Mouse (Mus musculus) stomach, embryonic 16.5 days (tissue): ENCODE measurements around the gene Zcchc24. TPM values are rescaled to one million over a fixed set of nuclear protein-coding genes. Genes with fewer than 3 reads are reported as not detected.
A peak's percentile ranks its signal among the peaks of the same experiment; 100 is the strongest.

Source experiments
- ATAC-seq: fragments of 200-750 bp; cut with Nextera tagmentation; 2 replicates; pipeline ENCODE4 v1.8.0; 2017; ENCODE audit warnings: moderate number of reproducible peaks, moderate TSS enrichment; ENCODE audit not compliant: insufficient read depth, low FRiP score
- H3K27ac ChIP-seq: fragments of 300-500 bp; sonication (generic); 2 replicates; pipeline ENCODE4 v1.5.1; 2014; ENCODE audit warnings: low read length
- H3K27me3 ChIP-seq: fragments of 300-500 bp; sonication (generic); 2 replicates; pipeline ENCODE4 v1.6.1; 2014; ENCODE audit warnings: low read length, control low read depth, mixed read lengths; ENCODE audit not compliant: control insufficient read depth, insufficient read depth
- H3K36me3 ChIP-seq: fragments of 300-500 bp; sonication (generic); 2 replicates; pipeline ENCODE4 v1.6.1; 2014; ENCODE audit warnings: low read length; ENCODE audit not compliant: control insufficient read depth, insufficient read depth
- H3K4me1 ChIP-seq: fragments of 300-500 bp; sonication (generic); 2 replicates; pipeline ENCODE4 v1.6.1; 2014; ENCODE audit warnings: low read length, control low read depth, mixed read lengths; ENCODE audit not compliant: control insufficient read depth, insufficient read depth
- H3K4me2 ChIP-seq: fragments of 300-500 bp; sonication (generic); 2 replicates; pipeline ENCODE4 v1.6.1; 2014; ENCODE audit warnings: low read depth, low read length, mixed read lengths
- H3K4me3 ChIP-seq: fragments of 300-500 bp; sonication (generic); replicated peaks from 2 replicates; pipeline ENCODE4 v1.5.1; 2014; ENCODE audit warnings: mild to moderate bottlenecking, low read length
- H3K9ac ChIP-seq: fragments of 300-500 bp; sonication (generic); 2 replicates; pipeline ENCODE4 v1.6.1; 2014; ENCODE audit warnings: low read length
- H3K9me3 ChIP-seq: fragments of 300-500 bp; sonication (generic); replicated peaks from 2 replicates; pipeline ENCODE4 v1.6.1; 2016; ENCODE audit warnings: low read length, control low read depth; ENCODE audit not compliant: control insufficient read depth
- WGBS: fragments of 180-500 bp; shearing (Covaris S2); extraction: QIAGEN DNeasy Blood & Tissue Kit; methylation state at CpG from one replicate; pipeline ENCODE4 v1.1.7; 2014; 5-methylcytosine and 5-hydroxymethylcytosine counted together
- polyA plus RNA-seq: library from polyadenylated mRNA; unstranded; fragments of >200 nt; fragmentation: Nextera tagmentation; extraction: Ambion mirVana; gene quantifications from 2 replicates; pipeline ENCODE4 v1.2.1, GENCODE M21; 2015

The Zcchc24 gene
- polyA plus RNA-seq, 1 experiment from 2014 or later: 17.1 TPM

DNA sequence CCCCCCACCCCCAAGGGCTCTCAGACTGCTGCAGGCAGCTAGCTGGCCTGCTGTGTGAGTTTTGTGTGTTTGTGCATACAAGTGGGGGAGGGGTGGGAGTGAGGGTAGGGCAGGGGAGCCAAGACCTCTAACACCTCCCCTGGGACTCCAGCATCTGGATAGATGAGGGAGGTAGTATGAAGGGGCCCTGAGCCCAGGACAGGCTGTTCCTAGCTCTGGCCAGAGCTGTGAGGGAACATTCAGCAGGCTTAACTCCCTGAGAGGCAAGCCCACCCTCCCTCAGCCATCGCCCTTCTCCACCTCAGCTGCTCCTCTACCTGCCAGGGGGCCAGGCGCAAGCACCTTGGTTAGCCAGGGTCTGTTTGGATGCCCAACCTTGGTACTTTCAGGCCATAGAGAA lies 59.9 kb downstream of the Zcchc24 start:
- H3K27me3 ChIP-seq: no peaks in the 10 kb centered on the region
- no peaks in the 10 kb centered on the region for H3K9me3 ChIP-seq
- peak overlapping the region; percentile 72 for H3K27ac ChIP-seq
- no peak overlapping the region for H3K4me2 ChIP-seq
- H3K36me3 ChIP-seq: no peaks in the 10 kb centered on the region
- H3K4me1 ChIP-seq: peaks cover 38% of the 10 kb centered on the region
- 82% methylated on average over 2 of the region's 2 CpGs for WGBS
- ATAC-seq: no peak; the same call in 1 of the 2 replicates
- no peak overlapping the region for H3K4me3 ChIP-seq
- H3K9ac ChIP-seq: peak overlapping the region; percentile 48; the same call in 1 of the 2 replicates

DNA sequence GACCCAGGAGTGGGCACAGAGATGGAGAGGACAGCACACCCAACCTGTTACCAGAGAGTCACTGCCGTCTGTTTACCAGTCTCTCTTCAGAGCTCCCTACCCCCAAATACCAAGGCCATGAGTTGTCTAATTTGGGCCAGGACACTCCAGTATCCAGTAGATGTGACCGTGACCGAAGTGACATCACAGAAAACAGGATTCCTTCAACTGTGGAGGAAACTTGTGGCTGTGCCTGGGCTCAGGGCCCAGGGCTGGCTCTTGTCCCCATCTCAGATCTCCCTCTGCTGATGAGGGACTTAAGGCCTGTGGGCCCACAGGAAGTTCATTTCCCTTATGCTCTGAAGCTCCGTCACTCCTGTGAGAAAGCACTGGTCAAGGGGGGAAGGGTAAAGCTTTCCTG lies 60.4 kb downstream of the Zcchc24 start:
- peak overlapping the region; percentile 48; the same call in 1 of the 2 replicates for H3K9ac ChIP-seq
- H3K4me3 ChIP-seq: no peak overlapping the region
- H3K9me3 ChIP-seq: no peaks in the 10 kb centered on the region
- H3K4me2 ChIP-seq: no peak overlapping the region
- peak overlapping the region; percentile 72 for H3K27ac ChIP-seq
- peak; percentile 6 for ATAC-seq
- peaks cover 38% of the 10 kb centered on the region for H3K4me1 ChIP-seq
- no peaks in the 10 kb centered on the region for H3K36me3 ChIP-seq
- no peaks in the 10 kb centered on the region for H3K27me3 ChIP-seq
- WGBS: 48% methylated on average over 4 of the region's 4 CpGs

DNA sequence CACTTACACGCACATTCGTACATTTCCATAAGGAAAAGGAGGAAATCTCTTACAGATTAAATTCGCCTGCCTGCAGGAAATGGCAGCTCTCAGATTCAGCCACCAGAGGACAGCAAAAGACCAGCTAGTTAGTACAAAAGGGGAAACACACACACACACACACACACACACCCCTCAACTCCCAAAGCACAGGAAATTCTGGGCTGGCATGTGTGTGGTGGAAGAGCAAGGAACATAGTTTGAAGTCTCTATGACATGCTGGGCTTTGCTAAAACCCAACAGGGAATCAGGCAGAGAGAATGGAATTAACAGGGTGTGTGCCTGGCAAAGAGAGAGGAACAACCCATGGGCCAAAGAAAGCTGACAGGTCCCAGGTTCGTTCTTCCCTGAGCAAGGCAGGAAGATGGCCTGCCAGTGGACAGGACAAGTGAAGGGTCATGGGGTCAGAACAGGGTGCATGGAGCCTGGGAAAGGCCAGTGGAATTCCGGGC lies 61.1 kb downstream of the Zcchc24 start:
- Histone ChIP-seq H3K9me3 (no peaks in the 10 kb centered on the region), H3K27me3 (no peaks in the 10 kb centered on the region), H3K36me3 (no peaks in the 10 kb centered on the region), H3K4me1 (peaks cover 38% of the 10 kb centered on the region), H3K27ac (peak overlapping the region; percentile 72), H3K9ac (no peak overlapping the region), H3K4me3 (no peak overlapping the region), H3K4me2 (no peak overlapping the region)
- WGBS: 47% methylated on average over 5 of the region's 5 CpGs
- ATAC-seq: no peak

DNA sequence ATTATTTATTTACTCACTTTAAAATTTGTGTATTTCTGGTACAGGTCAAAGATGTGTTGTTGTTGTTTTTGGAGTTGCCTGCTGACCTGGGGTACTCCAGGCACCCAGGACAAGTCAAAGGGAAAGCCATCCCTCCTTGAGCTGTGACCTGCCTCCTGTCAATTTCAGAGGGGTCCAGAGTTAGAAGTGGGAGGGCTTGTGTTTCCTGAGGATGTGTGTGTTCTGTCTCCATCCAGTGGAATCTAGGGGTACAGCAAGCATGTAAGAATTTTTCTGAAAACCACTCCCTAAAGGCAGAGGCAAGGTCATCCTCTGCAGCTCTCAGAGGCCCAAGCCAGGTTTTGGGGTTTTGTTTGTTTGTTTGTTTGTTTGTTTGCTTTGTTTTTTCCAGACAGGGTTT lies 66.9 kb downstream of the Zcchc24 start:
- no peak overlapping the region for H3K4me3 ChIP-seq
- H3K27ac ChIP-seq: no peak overlapping the region
- no peak for ATAC-seq
- no peaks in the 10 kb centered on the region for H3K9me3 ChIP-seq
- no peak overlapping the region for H3K4me2 ChIP-seq
- no peak overlapping the region for H3K9ac ChIP-seq
- no peaks in the 10 kb centered on the region for H3K27me3 ChIP-seq
- peaks cover 16% of the 10 kb centered on the region for H3K36me3 ChIP-seq
- no peaks in the 10 kb centered on the region for H3K4me1 ChIP-seq

DNA sequence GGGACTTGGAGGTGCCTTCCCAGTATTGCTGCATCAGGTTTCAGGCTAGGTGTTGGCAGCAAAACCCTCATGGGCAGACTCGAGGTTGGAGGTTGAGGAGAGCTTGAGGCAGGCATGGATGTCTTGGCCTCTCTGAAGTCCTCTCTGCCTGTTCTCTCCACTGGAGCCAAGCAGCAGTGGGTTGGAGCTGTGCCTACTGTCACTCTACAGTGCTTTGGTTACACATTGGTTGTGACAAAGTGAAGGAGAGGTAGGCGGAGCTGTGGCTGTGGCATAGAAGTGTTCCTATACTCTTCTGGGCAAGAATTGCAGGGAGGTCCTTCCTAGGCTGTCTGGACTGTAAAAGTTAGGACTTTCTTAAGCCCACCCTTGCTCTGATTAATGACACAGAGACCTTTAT lies 72.5 kb downstream of the Zcchc24 start:
- H3K9me3 ChIP-seq: no peaks in the 10 kb centered on the region
- peaks cover 16% of the 10 kb centered on the region for H3K36me3 ChIP-seq
- H3K4me2 ChIP-seq: no peak overlapping the region
- H3K27ac ChIP-seq: no peak overlapping the region
- 62% methylated on average over 2 of the region's 2 CpGs for WGBS
- ATAC-seq: no peak
- H3K4me1 ChIP-seq: peaks cover 26% of the 10 kb centered on the region
- no peaks in the 10 kb centered on the region for H3K27me3 ChIP-seq
- H3K9ac ChIP-seq: no peak overlapping the region
- H3K4me3 ChIP-seq: no peak overlapping the region

DNA sequence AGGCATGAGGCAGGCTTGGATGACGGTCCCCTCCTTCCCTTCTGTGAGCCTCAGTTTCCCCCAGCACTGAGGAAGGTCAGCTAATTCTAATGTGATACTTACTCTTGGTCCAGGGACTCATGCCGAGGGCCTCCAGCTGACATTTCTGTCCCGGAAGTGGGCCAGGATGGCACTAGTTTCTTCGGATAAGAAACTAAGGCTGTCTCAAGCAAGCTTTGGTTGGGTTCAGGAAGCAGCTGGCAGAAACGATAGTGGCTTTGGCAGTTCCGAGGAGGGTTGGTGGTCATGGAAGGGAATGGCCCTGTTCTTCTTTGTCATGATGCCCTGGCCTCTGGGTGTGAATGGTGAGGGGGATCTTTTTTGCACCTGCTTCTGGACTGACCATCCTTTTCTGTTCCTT lies 73.8 kb downstream of the Zcchc24 start:
- Histone ChIP-seq H3K4me2 (peak overlapping the region; percentile 98), H3K4me3 (peak overlapping the region; percentile 98), H3K9ac (peak overlapping the region; percentile 91), H3K36me3 (peaks cover 16% of the 10 kb centered on the region), H3K27ac (no peak overlapping the region), H3K4me1 (peaks cover 26% of the 10 kb centered on the region), H3K9me3 (no peaks in the 10 kb centered on the region), H3K27me3 (no peaks in the 10 kb centered on the region)
- no peak for ATAC-seq
- 54% methylated on average over 6 of the region's 6 CpGs for WGBS

DNA sequence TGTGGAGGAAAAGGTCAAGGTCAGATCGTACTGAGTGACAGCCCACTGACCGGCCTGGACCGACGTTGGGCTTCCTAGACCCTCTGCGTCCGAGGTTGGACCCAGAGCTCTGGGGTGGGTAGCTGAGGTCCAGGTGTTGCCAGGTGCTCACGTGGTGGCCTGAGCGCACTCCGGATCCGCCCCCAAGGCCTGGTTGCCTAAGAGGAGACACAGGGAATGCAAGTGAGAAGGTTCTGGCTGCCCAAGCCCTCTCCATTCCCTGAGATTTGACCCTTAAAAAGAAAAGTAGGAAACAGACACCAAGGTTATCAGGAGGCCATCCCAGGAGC lies 74.3 kb downstream of the Zcchc24 start:
- 1% methylated on average over 10 of the region's 10 CpGs for WGBS
- H3K9me3 ChIP-seq: no peaks in the 10 kb centered on the region
- peak; percentile 48 for ATAC-seq
- H3K4me2 ChIP-seq: peak overlapping the region; percentile 98
- H3K4me1 ChIP-seq: peaks cover 26% of the 10 kb centered on the region
- peak overlapping the region; percentile 64 for H3K27ac ChIP-seq
- H3K4me3 ChIP-seq: peak overlapping the region; percentile 98
- H3K36me3 ChIP-seq: peaks cover 11% of the 10 kb centered on the region
- peak overlapping the region; percentile 91 for H3K9ac ChIP-seq
- H3K27me3 ChIP-seq: no peaks in the 10 kb centered on the region

DNA sequence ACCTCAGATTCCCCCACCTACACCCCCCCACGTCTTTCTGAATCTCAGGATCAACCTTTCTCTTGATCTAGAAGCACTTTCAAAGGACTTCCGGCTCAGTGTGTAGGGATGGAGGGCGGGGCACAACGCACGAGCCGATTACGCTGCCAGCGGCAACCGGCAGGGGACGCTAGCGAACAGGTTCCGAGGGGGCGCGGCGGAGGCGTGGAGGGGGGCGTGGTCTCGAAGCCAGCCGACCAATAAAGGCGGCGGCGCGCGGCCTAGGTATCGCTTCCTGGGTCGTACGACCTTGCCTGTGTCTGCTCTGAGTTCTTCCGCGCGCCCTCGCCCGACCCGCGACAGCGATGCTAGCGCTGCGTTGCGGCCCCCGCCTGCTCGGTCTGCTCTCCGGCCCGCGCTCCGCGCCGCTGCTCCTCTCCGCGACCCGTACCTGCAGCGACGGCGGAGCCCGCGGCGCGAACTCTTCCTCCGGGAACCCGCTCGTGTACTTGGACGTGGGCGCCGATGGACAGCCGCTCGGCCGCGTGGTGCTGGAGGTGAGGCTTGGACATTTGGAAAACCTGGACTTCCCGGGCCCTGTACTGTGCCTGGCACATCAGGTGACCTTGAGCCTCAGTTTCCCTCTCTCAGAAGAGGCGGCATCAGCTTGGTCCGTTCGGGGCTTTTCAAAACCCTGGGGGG lies 74.8 kb downstream of the Zcchc24 start, which contains the start of gene Ppif:
Gene Ppif, plus strand, starts transcription at position 267 of the 681 bp plus-strand sequence.
- WGBS: under 1% methylated on average over 70 of the region's 70 CpGs
- peak within 1 kb of the TSS; percentile 80 for H3K27ac ChIP-seq
- H3K9ac ChIP-seq: peak within 1 kb of the TSS; percentile 91
- H3K4me2 ChIP-seq: peak within 1 kb of the TSS; percentile 98
- H3K27me3 ChIP-seq: no peaks in the 10 kb centered on the region
- H3K4me3 ChIP-seq: peak within 1 kb of the TSS; percentile 98
- H3K36me3 ChIP-seq: peaks cover 7% of the 10 kb centered on the region
- H3K9me3 ChIP-seq: no peaks in the 10 kb centered on the region
- peak; percentile 93 for ATAC-seq
- H3K4me1 ChIP-seq: peaks cover 26% of the 10 kb centered on the region

DNA sequence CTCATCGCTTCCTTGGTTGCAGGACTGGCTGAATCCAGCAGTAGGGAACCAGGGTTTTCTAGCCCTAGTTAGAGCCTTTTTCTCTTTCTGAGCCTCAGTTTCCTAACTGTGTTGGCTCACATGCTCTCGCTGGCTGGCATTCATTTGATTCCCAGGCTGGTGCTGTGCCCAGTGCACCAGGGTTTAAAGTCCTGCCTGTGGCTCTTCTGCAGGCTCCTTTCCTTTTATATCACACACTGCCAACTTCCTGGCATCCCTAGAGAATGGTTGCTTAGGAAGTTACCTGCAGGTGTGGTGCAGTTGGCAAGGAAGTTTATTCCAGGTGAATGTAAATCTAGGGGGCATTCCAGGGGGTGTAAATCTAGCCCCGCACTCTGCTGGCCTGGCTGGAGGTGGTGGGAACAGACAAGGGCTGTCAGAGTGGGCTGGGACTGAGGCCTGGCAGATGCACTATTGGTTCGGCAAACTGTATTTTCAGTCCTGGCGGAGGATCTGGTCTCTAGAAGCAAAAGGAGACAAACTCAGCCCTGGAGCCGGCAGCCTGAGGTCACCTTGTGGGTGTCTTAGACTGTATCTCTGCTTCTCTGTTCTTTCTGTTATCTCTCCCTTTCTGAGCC lies 75.5 kb downstream of the Zcchc24 start:
- no peaks in the 10 kb centered on the region for H3K27me3 ChIP-seq
- ATAC-seq: no peak
- WGBS: 52% methylated on average over 6 of the region's 6 CpGs
- H3K9ac ChIP-seq: peak overlapping the region; percentile 66
- peaks cover 27% of the 10 kb centered on the region for H3K4me1 ChIP-seq
- H3K9me3 ChIP-seq: no peaks in the 10 kb centered on the region
- peak overlapping the region; percentile 98 for H3K4me2 ChIP-seq
- peak overlapping the region; percentile 98 for H3K4me3 ChIP-seq
- H3K36me3 ChIP-seq: peaks cover 6% of the 10 kb centered on the region
- peak overlapping the region; percentile 80 for H3K27ac ChIP-seq
